In genomic region chrX:81071746-81072640, GRCm38 (mm10) we compare ENCODE assay signal across 8 mouse cellular contexts. TPM values are rescaled to one million over a fixed set of nuclear protein-coding genes. Genes with fewer than 3 reads are reported as not detected.
DNase-seq lines count a peak whose midpoint lies in the region; ATAC-seq and TF ChIP-seq lines count a peak whose summit lies in the region.

No protein-coding gene starts in this region.

- H3K4me1 ChIP-seq in kidney, adult 2 months (ENCODE audit: control insufficient read depth, insufficient read depth, low read length), result no peaks in the 10 kb centered on the region
- H3K4me1 ChIP-seq in heart, embryonic 10.5 days, result no peaks in the 10 kb centered on the region
- H3K4me1 ChIP-seq in liver, embryonic 12.5 days, result no peaks in the 10 kb centered on the region; the same call in 1 of the 2 replicates
- no peaks in the 10 kb centered on the region for H3K4me1 ChIP-seq in stomach, postnatal 0 days (replicated peaks; ENCODE audit: control insufficient read depth, insufficient read depth)

- TF ChIP-seq EP300 in stomach, postnatal 0 days (optimal IDR thresholded peaks at IDR 0.05), result no peak

- H3K9me3 ChIP-seq in heart, embryonic 10.5 days, result no peaks in the 10 kb centered on the region
- H3K9me3 ChIP-seq in liver, embryonic 12.5 days (replicated peaks), result no peaks in the 10 kb centered on the region
- no peaks in the 10 kb centered on the region for H3K9me3 ChIP-seq in stomach, postnatal 0 days (ENCODE audit: control insufficient read depth, low read length)

- no peaks in the 10 kb centered on the region for H3K36me3 ChIP-seq in kidney, adult 2 months (ENCODE audit: control insufficient read depth, insufficient read depth, low read length)
- H3K36me3 ChIP-seq in heart, embryonic 10.5 days, result no peaks in the 10 kb centered on the region
- H3K36me3 ChIP-seq in liver, embryonic 12.5 days, result no peaks in the 10 kb centered on the region
- no peaks in the 10 kb centered on the region for H3K36me3 ChIP-seq in stomach, postnatal 0 days (ENCODE audit: control insufficient read depth, insufficient read depth, low read length)

- H3K27ac ChIP-seq in kidney, adult 2 months (ENCODE audit: insufficient read depth, low read depth, low read length), result no peak overlapping the region
- peak overlapping the region; percentile 87 for H3K27ac ChIP-seq in heart, embryonic 10.5 days
- no peak overlapping the region for H3K27ac ChIP-seq in liver, embryonic 12.5 days
- H3K27ac ChIP-seq in stomach, postnatal 0 days (replicated peaks), result 0 out of 2 replicates have a peak overlapping the region, but pooled peaks have one; percentile 30

- peak; percentile 3 for DNase-seq in kidney, adult 2 months
- no peak for DNase-seq in kidney, postnatal 14 days
- peak; percentile 21 for DNase-seq in R1 (ENCODE audit: low read depth, low spot score)
- no peak for DNase-seq in heart, embryonic 10.5 days (ENCODE audit: low spot score)
- no peak for DNase-seq in stomach, postnatal 0 days (ENCODE audit: low spot score)
- DNase-seq in thymus, postnatal 0 days (ENCODE audit: low spot score), result no peak
- no peak for DNase-seq in urinary bladder, postnatal 10 days (ENCODE audit: low spot score)

- TF ChIP-seq CTCF in kidney, adult 2 months (conservative IDR thresholded peaks at IDR 0.05; ENCODE audit: insufficient read depth, insufficient read length, low read depth, low read length), result no peak
- TF ChIP-seq CTCF in stomach, postnatal 0 days (IDR thresholded peaks at IDR 0.05; ENCODE audit: low read depth), result no peak

- H3K9ac ChIP-seq in liver, embryonic 12.5 days, result no peak overlapping the region
- H3K9ac ChIP-seq in stomach, postnatal 0 days (ENCODE audit: low read length), result no peak overlapping the region

- peak overlapping the region; percentile 66 for H3K4me2 ChIP-seq in liver, embryonic 12.5 days
- peak overlapping the region; percentile 56 for H3K4me2 ChIP-seq in stomach, postnatal 0 days (replicated peaks; ENCODE audit: low read depth)

- no peak for ATAC-seq in liver, embryonic 12.5 days
- ATAC-seq in stomach, postnatal 0 days (ENCODE audit: low FRiP score, low TSS enrichment), result no peak

- peaks cover 3% of the 10 kb centered on the region for H3K27me3 ChIP-seq in kidney, adult 2 months (replicated peaks; ENCODE audit: control insufficient read depth, insufficient read depth, low read length)
- H3K27me3 ChIP-seq in heart, embryonic 10.5 days (ENCODE audit: insufficient read depth, poor library complexity, severe bottlenecking), result no peaks in the 10 kb centered on the region
- peaks cover 16% of the 10 kb centered on the region for H3K27me3 ChIP-seq in liver, embryonic 12.5 days (replicated peaks)
- H3K27me3 ChIP-seq in stomach, postnatal 0 days (ENCODE audit: control insufficient read depth, insufficient read depth, low read length), result no peaks in the 10 kb centered on the region

- peak overlapping the region; percentile 98 for H3K4me3 ChIP-seq in kidney, adult 2 months (ENCODE audit: insufficient read depth, low read depth, low read length)
- peak overlapping the region; percentile 64 for H3K4me3 ChIP-seq in heart, embryonic 10.5 days
- H3K4me3 ChIP-seq in liver, embryonic 12.5 days, result peak overlapping the region; percentile 51
- peak overlapping the region; percentile 54 for H3K4me3 ChIP-seq in stomach, postnatal 0 days (ENCODE audit: low read depth, low read length)

- TF ChIP-seq POLR2A in kidney, adult 2 months (IDR thresholded peaks at IDR 0.05; ENCODE audit: low read depth, low read length), result no peak

- 2% methylated on average over 11 of the region's 14 CpGs for WGBS in kidney, adult 2 months
- 9% methylated on average over 14 of the region's 14 CpGs for WGBS in heart, embryonic 10.5 days
- WGBS in liver, embryonic 12.5 days (ENCODE audit: insufficient replicate concordance), result 5% methylated on average over 11 of the region's 14 CpGs
- WGBS in stomach, postnatal 0 days, result 9% methylated on average over 11 of the region's 14 CpGs

RNA-seq across cellular contexts. Expression of gene Tmem47, which starts 1.5 kb away (rescaled TPM):
- polyA plus RNA-seq in kidney, adult 2 months (2012; rRNA removed), result 3.9 and 4.1 TPM in 2 replicates
- polyA plus RNA-seq in heart, embryonic 10.5 days (2016; fragmentation: Nextera tagmentation; extraction: Ambion mirVana), result 23.8 and 25.1 TPM in 2 replicates
- polyA plus RNA-seq in liver, embryonic 12.5 days (2016; fragmentation: Nextera tagmentation; extraction: Ambion mirVana), result 3.7 and 6.0 TPM in 2 replicates
- polyA plus RNA-seq in stomach, postnatal 0 days (2015; fragmentation: Nextera tagmentation; extraction: Ambion mirVana), result 6.4 and 7.3 TPM in 2 replicates
- polyA plus RNA-seq in thymus, postnatal 0 days (2015; fragmentation: Nextera tagmentation; extraction: Ambion mirVana), result 1.3 and 1.4 TPM in 2 replicates

Comparison
In these comparisons a context has a peak if more than half of its experiments do, and no peak if none do; other contexts are left out.
1. DNase-seq: peak in kidney, adult 2 months (single experiment) and R1 (single experiment); none in kidney, postnatal 14 days (single experiment), heart, embryonic 10.5 days (single experiment), stomach, postnatal 0 days (single experiment), thymus, postnatal 0 days (single experiment) and urinary bladder, postnatal 10 days (single experiment).
2. H3K27ac ChIP-seq: peak in heart, embryonic 10.5 days (single experiment) and stomach, postnatal 0 days (single experiment); none in kidney, adult 2 months (single experiment) and liver, embryonic 12.5 days (single experiment).
3. Peak in every context shown above with its lines, with median percentiles within 50 percentile points of each other: H3K4me3 ChIP-seq.